Mouse (Mus musculus) thymus, postnatal 10 days (tissue): ENCODE measurements around the gene 4930550C14Rik.

Source experiments
- DNase-seq, 2 experiments: peaks; one replicate each; pipeline ENCODE4 v3.0.0; 2021; ENCODE audit warnings: low spot score in 2 of 2

4930550C14Rik gene

DNA sequence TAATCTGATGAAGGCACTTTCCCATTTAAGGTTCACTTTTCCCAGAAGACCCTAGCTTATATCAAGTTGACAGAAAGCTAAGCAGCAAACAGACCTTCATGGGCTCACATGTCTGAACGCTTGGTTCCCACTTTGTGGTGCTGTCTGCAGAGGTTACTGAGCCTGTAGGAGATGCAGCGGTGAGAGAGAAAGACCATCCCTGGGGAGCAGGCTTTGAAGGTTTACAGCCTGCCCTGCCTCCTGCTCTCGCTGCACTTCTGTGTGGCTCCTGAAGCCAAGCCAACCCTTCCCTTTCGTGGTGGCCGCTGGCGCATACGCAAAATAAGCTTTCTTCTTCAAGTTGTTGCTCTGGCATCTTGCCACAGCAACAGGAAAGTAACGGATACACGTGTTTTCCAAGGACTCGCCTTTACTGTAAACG lies at the start of gene 4930550C14Rik:
Gene 4930550C14Rik (plus strand): TSS at position 35 of the 421 bp plus-strand sequence.
- DNase-seq = no peak

DNA sequence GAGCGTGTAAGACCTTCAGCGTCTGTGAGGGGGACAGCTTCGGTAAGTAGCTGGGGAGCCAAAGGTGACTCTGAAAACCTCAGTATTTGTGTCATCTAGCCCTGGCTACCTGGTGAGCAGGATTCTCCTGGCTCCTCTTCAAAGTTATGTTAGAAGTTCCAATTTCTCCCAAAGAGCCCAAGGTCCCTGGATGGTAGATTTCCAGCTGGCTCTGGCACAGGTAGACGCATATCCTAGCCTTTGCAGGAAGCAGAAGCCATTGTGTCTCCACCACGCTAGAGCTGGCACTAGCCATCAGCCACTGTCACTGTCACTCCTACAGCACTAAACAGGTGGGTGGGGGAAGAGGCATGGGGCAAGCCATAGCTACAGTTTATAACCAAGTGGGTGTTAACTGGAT lies 49.0 kb upstream of the 4930550C14Rik start:
- no peak for DNase-seq

DNA sequence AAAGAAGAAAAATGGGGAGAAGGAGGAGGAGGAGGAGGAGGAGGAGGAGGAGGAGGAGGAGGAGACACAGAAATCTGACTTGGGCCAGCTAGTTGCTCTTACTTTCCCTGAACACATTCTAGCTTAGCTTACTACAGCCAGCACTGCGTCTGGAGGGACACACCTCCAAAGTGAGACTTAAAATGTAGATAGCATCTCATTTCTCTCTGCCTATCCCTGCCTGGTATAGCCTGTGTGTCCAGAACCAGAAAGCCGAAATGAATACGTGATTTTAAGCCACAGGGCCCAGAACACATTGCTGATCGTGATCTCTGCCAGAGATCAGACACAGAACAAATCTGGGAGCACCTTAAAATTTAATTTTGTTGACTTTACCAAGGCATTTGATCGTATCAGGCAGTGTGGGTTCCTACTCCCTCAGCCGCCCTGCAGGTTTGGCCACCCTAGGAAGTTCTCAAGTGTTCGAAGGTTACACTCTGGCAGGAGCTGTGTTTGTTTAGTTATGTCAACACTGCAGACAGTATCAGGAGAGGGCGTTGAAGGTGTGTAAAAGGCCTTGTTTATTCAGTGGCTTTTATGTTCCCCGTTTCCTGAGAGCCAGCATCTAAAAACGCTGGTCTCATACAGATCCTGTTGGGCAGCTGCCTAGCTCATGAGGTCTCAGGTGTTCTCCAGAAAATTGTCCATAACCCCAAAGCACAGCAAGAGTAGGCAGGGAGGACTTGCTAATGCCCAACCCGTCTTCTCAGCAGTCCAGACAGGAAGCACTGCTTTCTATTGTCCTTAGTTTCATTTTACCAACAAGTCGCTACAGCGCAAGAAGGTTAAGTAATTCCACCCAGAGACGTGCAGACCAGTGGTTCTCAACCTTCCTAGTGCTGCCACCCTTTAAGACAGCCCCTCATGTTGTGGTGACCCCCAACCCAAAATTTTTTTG lies 45.6 kb upstream of the 4930550C14Rik start:
- no peak for DNase-seq

DNA sequence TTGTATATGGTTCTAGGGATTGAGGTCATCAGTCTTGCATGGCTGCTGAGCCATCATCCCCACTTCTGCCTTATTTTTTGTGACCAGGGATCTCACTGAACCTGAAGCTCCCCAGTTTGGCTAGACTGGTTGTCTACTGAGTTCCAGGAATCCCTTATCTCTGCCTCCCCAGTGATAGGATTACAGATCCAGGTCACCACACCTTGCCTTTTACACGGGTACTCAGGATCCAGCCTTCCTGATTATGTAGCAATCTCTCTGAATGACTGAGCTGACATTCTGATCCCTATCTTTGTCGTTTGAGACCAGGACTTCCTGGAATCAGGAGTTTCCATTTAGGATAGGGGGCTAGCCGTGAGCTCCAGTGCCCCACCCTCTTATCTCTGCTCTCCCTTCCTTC lies 30.8 kb upstream of the 4930550C14Rik start:
- no peak for DNase-seq

DNA sequence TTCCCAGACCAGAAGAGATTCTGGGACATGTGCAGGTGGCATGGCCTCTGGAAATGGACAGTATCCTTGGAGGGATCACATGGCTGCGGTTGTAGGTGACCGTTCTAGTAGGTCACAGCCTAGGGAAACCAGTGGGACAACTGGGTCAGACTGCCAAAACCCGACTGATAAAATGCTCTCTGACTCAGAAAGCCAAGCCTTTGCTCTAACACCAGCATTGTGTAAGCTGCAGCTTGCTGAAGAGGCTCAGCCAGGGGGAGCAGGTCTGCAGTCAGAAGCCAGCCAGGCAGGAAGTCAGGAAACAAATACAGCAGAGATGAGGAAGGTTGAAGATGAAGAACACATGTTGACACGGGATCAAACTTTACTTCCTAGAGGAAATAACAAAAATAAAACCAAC lies 26.2 kb upstream of the 4930550C14Rik start:
- no peak for DNase-seq

DNA sequence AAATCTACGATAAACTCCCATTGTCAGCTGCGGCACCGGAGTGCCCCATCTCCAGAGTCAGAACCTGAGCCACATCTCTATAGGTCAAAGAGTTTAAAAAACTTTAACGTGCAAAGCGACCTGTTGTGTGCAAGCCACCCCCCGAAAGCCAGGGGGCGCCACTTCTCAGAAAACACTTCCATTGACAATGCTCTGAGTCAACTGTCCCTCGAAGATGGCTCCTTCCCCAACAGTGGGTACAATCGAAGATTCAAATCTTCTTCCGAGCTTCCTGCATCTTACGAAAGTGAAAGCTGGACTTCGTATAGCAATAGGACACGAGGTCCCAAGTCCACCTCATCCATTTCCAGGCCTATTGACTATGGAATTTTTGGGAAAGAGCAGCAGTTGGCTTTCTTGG lies 25.3 kb upstream of the 4930550C14Rik start:
- DNase-seq = peak in 1 of 2 experiments; percentile 47

DNA sequence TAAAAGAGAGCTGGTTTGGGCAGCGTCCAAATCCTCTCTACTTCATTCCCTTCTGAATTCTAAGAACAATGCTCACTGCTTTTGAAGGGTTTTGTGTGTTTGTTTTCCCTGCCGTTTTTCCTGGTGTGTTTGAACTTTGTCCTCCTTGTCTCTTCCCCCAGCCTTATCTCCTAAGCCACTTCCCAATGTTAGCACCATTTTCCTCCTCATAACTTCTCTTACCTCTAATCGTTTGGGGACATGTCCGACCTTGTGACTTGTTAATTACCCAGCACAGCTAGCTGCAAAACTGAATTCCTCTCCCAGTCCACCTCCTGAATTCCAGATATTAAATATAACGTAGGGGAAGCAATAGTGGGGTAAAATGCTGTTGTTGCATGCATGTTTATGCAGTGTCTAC lies 24.5 kb upstream of the 4930550C14Rik start:
- DNase-seq = no peak

DNA sequence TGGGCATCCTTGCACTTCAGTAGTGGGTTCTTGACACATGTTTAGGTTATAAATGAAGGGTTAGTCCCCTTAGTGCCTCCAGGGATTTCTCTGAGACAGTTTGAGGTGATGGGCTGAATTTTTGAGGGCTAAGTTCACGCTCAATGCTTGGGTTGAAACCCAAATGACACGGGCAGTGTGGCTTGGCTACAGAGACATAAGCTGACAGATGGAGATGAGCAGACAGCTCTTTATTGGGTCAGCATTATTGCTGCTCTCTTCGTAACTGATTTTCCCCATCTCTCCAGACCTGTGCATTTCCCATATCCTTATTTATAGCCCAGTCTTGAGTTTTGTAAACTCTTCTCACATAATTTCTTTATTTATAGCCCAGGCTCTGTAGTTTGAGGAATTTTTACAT lies 24.0 kb upstream of the 4930550C14Rik start:
- DNase-seq = no peak

DNA sequence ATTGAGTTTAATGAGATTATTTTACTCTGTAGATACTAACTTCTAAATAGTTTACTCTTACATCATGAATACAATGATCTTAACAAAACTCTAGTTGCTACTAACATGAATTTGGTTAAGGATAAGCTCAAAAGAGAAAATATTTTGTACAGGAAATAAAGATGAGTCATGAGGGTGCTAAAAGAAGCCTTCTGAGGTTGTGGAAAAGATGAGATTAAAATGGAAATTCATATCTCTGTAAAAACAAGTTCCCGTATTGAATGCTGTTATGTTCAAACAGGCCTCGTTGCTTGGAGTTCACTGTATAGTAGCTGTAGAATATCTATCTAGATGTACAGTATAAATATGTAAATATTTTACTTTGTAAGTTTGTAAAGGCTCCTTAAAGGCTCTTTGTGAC lies 21.5 kb upstream of the 4930550C14Rik start:
- DNase-seq = no peak

DNA sequence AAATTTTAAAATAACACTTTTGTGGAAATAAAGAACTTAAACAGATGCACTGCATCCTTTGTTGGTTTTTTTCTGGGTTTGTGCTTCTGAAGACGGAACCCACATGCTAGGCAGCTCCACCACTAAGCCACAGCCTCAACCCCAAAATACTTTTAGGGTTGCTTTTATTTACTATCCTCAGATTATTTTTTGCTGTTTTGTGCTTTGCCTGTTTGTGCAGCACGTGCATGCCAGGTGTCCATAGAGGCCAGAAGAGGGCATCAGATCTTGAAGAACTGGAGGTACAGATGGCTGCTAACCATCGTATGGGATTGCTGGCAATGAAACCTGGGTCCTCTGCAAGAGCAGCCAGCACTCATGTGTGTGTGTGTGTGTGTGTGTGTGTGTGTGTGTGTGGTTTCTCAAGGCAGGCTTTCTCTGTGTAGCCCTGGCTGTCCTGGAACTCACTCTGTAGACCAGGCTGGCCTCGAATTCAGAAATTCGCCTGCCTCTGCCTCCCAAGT lies 21.0 kb upstream of the 4930550C14Rik start:
- DNase-seq = no peak

DNA sequence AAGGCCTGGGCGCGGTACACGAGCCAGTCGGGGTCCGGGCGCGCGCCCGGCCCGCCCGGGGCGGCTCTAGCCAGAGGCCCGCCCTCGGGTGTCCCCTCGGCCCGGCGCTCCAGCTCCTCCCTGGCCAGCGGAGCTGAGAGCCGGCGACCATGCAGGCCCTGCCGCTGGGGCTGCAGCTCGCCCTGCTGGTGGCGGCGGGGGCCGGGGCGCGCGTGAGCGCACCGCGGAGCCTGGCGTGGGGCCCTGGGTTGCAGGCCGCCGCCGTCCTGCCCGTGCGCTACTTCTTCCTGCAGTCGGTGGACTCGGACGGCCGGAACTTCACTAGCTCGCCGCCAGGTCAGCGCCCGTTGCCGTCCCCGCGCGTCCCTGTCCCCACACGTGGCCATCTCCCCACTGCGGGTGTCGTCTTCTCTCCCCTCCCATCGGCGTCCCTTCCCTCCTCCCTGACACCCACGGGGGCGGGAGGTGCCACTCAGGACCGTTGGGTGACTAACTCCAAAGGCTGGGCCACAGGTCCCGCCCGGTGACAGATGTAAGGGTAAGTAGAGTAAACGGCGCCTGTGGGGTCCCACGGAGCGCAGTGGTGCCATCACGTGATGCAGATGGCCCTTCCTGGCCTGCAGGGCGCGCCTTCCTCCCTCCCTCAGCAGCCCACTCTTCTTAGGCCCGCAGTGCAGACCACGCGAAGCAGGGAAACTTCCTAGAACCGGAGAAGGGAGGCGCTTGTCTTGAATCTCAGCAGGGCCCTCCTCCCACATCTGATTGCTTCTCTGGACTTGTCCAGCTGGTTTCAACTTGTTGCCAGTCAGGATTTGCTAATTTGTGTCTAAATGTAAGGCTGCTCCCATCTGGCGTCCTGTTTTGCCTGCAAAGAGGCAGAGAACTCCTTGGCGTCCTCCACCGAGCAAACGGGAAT lies 17.9 kb upstream of the 4930550C14Rik start, which contains the start of gene Kdelc2:
Gene Kdelc2 (plus strand): TSS at position 75 of the 916 bp plus-strand sequence.
- no peak for DNase-seq

DNA sequence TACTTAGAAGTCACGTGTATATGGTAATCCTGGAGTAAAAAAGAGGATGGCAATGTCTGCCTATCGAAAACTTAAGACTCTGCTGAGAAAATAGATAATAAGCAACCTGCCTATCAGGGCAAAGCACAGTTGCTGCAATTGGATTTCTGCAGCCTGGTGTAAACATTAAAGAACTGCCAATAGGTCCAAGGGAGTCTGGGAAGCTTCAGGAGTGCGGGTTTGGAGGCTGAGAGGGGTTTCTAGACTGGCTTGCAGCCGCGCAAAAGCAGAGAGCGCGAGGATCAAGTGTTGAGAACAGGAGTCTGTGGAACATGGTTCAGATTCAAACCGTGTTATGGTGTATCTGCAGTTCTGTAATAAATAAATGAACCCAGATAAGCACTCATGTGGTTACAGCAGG lies 17.3 kb upstream of the 4930550C14Rik start:
- no peak for DNase-seq

DNA sequence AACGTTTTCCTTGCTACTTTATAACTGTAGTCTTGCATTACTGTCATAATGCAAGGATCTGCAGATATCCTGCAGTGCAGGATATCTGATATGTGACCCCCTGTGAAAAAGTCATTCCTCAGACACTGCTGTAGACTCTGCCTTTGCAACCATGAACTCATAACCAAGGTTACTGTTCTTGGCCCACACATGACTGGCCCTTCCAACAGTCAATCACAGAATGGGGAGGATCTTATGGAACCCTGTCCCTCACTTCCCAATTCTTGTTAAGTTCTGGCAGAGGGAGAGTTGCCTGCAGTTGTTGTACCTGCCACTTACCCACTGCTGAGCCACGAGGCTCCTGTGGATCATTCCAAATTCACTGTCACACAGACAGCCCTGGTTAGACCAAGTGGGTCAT lies 14.7 kb upstream of the 4930550C14Rik start:
- no peak for DNase-seq

DNA sequence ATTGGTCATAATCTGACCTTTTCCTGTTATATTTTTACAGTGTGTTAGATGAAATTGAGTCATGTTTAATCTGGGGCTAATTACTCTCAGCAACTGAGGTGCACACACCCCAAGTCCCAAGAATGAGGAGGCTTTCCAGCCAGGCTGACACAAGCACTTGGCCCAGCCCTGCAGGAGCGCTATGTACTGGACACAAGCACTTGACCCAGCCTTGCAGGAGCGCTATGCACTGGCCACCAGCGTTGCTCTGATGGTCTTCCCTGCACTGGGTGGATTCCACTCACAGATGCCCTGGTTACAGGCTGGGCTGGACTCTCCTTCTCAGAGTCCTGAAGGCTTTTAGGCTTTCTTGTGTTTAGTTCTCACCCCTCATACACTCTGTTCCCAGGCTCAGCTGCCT lies 13.0 kb upstream of the 4930550C14Rik start:
- no peak for DNase-seq

DNA sequence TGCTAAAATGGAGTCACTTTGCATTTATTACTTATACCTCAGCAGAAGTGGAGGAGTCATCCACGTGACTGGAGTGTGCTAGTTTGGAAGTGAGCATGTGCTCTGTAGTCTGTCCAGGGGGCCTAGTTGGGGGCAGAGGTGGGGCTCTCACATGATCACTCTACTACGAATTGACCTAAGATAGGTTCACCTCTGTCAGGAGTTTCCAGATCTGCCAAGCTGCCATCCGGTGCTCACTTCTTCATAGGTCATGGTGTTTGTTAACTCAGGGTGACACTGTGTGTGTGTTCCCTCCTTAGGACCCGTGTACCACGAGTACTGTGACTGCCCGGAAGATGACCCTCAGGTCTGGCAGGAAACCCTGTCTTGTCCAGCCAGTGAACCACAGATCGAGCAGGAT lies 12.0 kb upstream of the 4930550C14Rik start:
- no peak for DNase-seq

DNA sequence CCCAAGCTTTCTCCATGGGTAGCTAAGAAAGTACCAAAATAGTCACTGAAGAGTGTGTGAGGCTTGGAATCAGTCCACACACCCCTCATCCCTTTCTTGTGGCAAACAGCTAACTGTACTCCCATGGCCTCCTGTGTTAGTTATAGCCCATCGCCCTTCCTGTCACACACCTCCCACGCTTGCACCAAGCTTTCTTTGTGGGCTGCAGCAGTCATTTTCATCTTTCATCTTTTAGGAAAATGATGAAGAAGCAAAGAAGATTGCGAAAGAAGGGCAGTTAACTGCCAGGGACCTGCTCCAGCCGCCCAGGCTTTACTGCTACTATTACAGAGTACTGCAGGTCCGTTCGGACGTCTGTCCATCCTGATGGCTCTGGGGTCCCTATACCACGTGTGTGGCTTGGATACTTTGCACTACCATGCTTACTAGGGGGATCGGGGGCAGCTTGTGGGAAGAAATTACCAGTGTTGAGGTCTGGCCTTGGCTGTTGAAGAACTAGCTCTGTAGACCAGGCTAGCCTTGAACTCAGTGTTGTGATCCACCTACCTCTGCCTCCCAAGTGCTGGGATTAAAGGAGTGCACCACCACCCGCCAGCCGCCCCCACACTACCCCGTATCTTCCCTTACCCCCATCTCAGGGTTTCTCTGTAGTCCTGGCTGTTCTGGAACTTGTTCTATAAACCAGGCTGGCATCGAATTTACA lies 4.3 kb upstream of the 4930550C14Rik start:
- DNase-seq = no peak

DNA sequence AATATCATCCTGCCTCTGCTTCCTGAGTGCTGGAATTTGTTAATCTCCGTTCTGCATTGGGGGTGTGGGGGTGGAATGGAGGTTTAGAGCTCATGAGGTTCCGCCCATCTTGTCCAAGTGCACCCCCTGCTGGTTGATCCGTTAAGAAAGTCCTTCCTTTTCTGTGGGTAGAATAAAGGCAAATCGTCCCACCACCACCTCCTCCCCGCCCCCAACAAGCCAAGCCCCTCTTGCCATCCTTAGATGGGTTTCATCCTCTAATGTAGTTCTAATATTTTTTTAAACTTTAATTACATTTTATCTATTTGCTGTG lies 3.8 kb upstream of the 4930550C14Rik start:
- DNase-seq = peak; percentile 31 to 77

DNA sequence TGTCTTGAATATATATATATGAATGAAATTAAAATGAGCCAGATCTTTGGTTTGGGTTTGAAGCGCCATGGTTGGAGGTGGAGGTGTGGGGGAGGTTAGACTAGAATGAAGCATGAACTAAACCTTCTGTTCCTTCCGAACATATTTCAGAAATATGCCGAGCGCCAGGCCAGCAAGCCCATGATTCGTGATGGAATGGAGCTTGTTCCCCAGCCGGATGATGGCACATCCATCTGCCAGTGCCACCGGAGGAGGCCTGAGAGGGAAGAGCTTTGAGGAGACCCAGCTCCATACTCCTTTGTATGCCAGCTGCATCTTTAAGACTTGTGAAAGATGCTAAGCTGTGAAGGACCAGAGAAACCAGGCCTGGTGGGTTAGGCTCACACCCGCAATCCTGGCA lies 2.6 kb upstream of the 4930550C14Rik start:
- DNase-seq = no peak

DNA sequence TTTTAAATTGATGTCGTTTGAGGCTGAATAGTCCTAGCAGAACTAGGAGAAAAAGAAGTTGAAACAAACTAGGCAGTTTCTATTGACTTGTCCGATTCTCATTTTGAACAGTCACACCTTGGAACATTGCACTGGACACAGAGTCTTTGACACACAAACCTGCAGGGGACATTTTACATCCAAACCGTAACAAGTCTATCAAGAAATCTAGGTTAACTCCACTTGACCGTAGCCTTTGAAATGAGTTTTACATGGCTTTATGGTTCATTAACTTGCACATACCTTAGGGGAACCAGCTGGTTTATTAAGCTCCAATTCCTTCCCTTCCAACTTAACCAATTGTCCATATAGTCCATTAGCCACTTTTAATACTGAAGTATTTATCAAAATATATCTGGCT lies 1.4 kb upstream of the 4930550C14Rik start:
- DNase-seq = no peak

DNA sequence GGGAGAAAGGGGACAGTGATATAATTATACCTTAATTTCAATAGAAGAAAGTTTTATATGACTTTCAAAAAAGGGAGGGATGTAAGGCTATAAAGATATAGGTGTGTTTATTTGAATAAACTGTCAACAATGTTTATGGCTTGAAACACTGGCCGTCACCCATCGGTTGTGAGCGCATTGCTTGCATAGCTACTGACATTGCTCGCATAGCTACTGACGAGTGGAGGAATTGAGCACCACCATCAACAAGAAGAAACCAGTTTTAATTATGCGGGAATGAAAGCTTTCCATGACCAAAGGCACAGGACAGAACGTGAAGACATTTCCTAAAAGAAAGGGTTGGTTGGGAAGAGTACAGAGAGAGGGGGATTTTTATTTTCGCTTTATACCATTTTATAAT lies 979 bp upstream of the 4930550C14Rik start:
- no peak for DNase-seq

DNA sequence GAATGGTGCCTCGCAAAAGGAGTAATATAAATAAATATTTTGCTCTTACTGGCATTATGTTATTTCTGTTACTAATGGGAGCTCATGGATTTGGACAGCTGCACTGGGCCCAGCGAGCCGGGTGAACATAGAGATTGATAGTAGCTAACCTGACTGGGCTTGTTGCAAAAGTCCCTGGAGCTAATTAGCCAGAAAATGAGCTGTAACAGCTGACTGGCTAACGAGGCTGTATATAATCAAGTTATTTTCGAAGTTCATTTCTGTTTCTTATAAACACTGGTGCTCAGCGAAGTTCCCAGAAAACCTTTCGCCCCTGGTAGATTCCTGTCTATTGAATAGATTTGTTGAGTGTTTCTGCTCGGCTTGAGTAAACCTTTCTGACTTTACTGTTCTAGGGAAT lies 866 bp downstream of the 4930550C14Rik start:
- no peak for DNase-seq
